Mouse (Mus musculus) spleen, adult 2 months (tissue): ENCODE measurements around the gene Zc3h12c. TPM values are rescaled to one million over a fixed set of nuclear protein-coding genes. Genes with fewer than 3 reads are reported as not detected.

Experiments
- DNase-seq, 2 experiments: peaks; one replicate each; pipeline versions ENCODE4 v3.0.0 to v3.0.0-alpha.2; 2012 to 2021; ENCODE audit warnings: low spot score in 2 of 2, low read depth in 1 of 2
- H3K27ac ChIP-seq: fragments of 200-500 bp; 2 replicates; pipeline ENCODE4 v1.5.1; 2012; ENCODE audit warnings: low read length, inconsistent platforms; ENCODE audit not compliant: insufficient read depth
- H3K27me3 ChIP-seq: fragments of 200-500 bp; 2 replicates; pipeline ENCODE4 v1.6.1; 2012; ENCODE audit warnings: mild to moderate bottlenecking, moderate library complexity, low read length, inconsistent platforms; ENCODE audit not compliant: control insufficient read depth, insufficient read depth
- H3K36me3 ChIP-seq: fragments of 200-500 bp; 2 replicates; pipeline ENCODE4 v1.6.1; 2012; ENCODE audit warnings: mild to moderate bottlenecking, low read length, inconsistent platforms; ENCODE audit not compliant: control insufficient read depth, insufficient read depth
- H3K4me1 ChIP-seq: fragments of 200-500 bp; 2 replicates; pipeline ENCODE4 v1.6.1; 2011; ENCODE audit warnings: inconsistent platforms; ENCODE audit not compliant: control insufficient read depth, insufficient read depth, insufficient read length
- H3K4me3 ChIP-seq: fragments of 200-500 bp; 2 replicates; pipeline ENCODE4 v1.5.1; 2011; ENCODE audit warnings: mild to moderate bottlenecking, inconsistent platforms; ENCODE audit not compliant: insufficient read depth, insufficient read length; ENCODE audit errors: extremely low read depth
- CTCF ChIP-seq: fragments of 200-500 bp; IDR thresholded peaks from 2 replicates; pipeline ENCODE4 v1.5.1; 2011; ENCODE audit warnings: mild to moderate bottlenecking, inconsistent platforms; ENCODE audit not compliant: insufficient read depth, insufficient read length, insufficient replicate concordance; ENCODE audit errors: extremely low read depth
- POLR2A ChIP-seq: fragments of 200-500 bp; IDR thresholded peaks from 2 replicates; pipeline ENCODE4 v1.6.1; 2011; ENCODE audit warnings: low read depth, low read length, inconsistent platforms
- WGBS: fragments of 180-500 bp; shearing (Covaris S2); methylation state at CpG from one replicate; pipeline ENCODE4 v1.1.7; 2018; 5-methylcytosine and 5-hydroxymethylcytosine counted together
- polyA plus RNA-seq: library from polyadenylated mRNA; depleted of rRNA; stranded (reverse); fragments of >200 nt; gene quantifications from 2 replicates; pipeline ENCODE4 v1.2.3, GENCODE M21; 2012

Gene Zc3h12c
- polyA plus RNA-seq, 1 experiment, result 1.4 TPM

- no peak for DNase-seq
- Histone ChIP-seq H3K36me3 (peaks cover 1% of the 10 kb centered on the region; the same call in 1 of the 2 replicates), H3K4me3 (no peak overlapping the region), H3K4me1 (no peaks in the 10 kb centered on the region), H3K27ac (no peak overlapping the region), H3K27me3 (no peaks in the 10 kb centered on the region)
- 30% methylated on average over 3 of the region's 3 CpGs for WGBS
- TF ChIP-seq POLR2A (no peak), CTCF (no peak)
Measured at GRCm38 (mm10) chr9:52095666-52096065, 72.7 kb downstream of the Zc3h12c start.

DNA sequence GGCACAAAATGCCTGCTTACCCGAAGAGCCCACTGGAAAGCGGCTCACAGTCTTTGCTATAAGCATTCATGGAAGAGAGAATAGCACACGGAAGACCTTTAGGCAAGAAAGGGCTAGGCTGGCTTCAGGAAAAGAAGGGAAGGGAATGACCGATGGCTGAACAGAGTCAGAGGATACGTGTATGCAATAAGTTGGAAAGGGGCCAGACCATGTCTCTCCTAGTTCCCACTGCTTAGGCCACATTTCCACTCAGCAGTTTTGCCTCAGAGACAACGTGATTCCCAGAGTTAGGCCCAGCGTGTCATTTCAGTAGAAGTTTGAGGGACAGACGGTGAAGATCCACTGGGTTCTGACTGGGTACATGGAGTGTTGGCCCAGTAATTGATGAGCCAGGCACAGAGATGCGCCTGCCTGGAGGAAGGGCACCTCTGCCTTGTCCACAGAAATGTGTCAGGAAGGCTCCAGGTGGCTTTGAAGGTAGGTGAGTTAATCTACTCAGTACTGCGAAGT lies 73.8 kb downstream of the Zc3h12c start:
- Histone ChIP-seq H3K27ac (no peak overlapping the region), H3K36me3 (peaks cover 1% of the 10 kb centered on the region; the same call in 1 of the 2 replicates), H3K4me1 (no peaks in the 10 kb centered on the region), H3K4me3 (no peak overlapping the region), H3K27me3 (no peaks in the 10 kb centered on the region)
- DNase-seq, result no peak
- WGBS, result 85% methylated on average over 10 of the region's 10 CpGs
- TF ChIP-seq POLR2A (no peak), CTCF (no peak)

DNA sequence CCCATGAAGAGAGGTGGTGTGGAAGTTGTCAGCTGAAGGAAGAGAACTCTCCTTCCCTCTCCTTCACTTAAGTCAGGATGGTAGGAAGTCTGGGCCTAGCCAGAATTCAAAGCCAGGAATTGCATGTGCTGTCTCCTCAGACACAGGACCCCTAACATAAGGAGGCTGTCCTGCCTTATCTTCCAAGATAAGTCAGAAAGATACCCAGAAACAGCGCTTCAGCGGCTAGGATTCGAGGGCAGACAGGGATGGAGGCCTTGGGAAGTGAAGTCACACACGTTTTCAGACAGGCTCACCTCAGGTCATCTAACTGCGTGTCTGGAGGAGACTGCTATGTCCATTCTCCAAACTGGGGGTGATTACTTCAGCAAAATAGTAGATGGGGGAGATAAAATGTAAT lies 74.4 kb downstream of the Zc3h12c start:
- Histone ChIP-seq H3K36me3 (peaks cover 1% of the 10 kb centered on the region; the same call in 1 of the 2 replicates), H3K27ac (no peak overlapping the region), H3K27me3 (no peaks in the 10 kb centered on the region), H3K4me1 (no peaks in the 10 kb centered on the region), H3K4me3 (no peak overlapping the region)
- WGBS, result 90% methylated on average over 5 of the region's 5 CpGs
- DNase-seq, result no peak
- no peak for TF ChIP-seq POLR2A
- no peak for TF ChIP-seq CTCF

DNA sequence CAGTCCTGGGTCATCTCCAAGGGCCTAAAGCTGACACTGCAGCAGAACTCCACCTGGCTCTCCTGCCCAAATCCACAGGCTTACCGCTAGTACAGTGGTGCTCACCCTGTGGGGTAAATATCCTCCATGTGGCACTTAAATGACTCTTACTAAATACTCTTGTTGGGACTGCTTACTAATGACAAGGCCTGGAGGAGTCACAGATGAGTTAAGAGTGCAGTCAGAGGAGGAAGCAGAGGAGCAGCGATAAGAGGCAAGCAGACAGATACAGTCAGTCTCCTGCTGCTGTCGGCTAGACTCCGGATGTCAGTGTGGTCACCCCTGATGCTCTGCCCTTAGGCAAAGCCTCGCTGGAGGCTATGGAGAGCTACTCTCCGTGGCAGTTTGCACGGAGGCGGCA lies 75.3 kb downstream of the Zc3h12c start:
- DNase-seq, result no peak
- H3K36me3 ChIP-seq, result peaks cover 5% of the 10 kb centered on the region; the same call in 1 of the 2 replicates
- 68% methylated on average over 8 of the region's 8 CpGs for WGBS
- H3K27ac ChIP-seq, result no peak overlapping the region
- no peaks in the 10 kb centered on the region for H3K4me1 ChIP-seq
- H3K4me3 ChIP-seq, result no peak overlapping the region
- TF ChIP-seq POLR2A (no peak), CTCF (no peak)
- H3K27me3 ChIP-seq, result no peaks in the 10 kb centered on the region

DNA sequence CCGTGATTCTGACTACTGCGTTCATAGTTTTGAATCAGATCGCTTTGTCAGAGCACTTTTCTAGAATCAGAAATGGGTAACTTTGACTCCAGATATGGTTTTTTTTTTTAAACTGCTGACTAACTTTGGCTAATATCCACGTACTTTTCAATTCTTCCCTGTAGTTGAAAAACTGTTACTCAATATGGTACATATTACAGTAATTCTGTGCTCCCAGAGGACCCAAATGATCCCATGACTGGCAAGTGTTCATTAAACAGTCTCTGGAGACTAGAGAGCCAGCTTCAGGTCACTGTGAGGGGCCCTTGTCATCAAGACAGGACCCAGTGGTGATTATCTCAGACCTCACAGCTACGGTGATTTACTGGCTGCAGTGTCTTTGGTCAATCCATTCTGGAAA lies 76.1 kb downstream of the Zc3h12c start:
- Histone ChIP-seq H3K4me1 (no peaks in the 10 kb centered on the region), H3K4me3 (no peak overlapping the region), H3K36me3 (peaks cover 7% of the 10 kb centered on the region; the same call in 1 of the 2 replicates), H3K27me3 (no peaks in the 10 kb centered on the region), H3K27ac (no peak overlapping the region)
- TF ChIP-seq CTCF, result no peak
- TF ChIP-seq POLR2A, result no peak
- 92% methylated on average over 5 of the region's 5 CpGs for whole genome bisulfite sequencing
- no peak for DNase-seq

- 91% methylated on average over 9 of the region's 9 CpGs for WGBS
Measured at GRCm38 (mm10) chr9:52091752-52092151, 76.6 kb downstream of the Zc3h12c start.

DNA sequence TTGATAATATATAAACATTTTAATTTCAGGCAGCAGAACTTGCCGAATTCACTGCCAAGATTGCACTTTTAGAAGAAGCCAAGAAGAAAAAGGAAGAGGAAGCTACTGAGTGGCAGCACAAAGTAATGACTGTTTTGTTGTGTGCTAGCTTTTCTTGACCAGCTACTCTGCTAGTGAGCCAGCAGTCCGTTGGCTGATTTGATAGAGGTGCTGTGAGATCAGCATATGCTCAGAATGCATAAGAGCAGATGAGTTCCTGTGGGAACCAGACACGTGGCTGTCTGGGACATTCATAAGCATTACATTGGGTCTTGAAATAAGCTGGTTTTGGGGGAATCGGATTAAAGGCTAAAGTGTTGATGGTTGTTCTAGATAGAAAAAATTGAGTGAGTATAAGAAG lies 86.0 kb downstream of the Zc3h12c start:
- no peak overlapping the region for H3K27ac ChIP-seq
- H3K36me3 ChIP-seq, result peaks cover 30% of the 10 kb centered on the region
- no peaks in the 10 kb centered on the region for H3K27me3 ChIP-seq
- H3K4me3 ChIP-seq, result no peak overlapping the region
- DNase-seq, result no peak
- H3K4me1 ChIP-seq, result no peaks in the 10 kb centered on the region
- WGBS, result 61% methylated on average over 4 of the region's 4 CpGs
- TF ChIP-seq CTCF, result no peak
- no peak for TF ChIP-seq POLR2A

More at GRCm38 (mm10) chr9:52091752-52092151, 76.6 kb downstream of the Zc3h12c start:
- Histone ChIP-seq H3K27ac (no peak overlapping the region), H3K36me3 (peaks cover 12% of the 10 kb centered on the region; the same call in 1 of the 2 replicates), H3K4me1 (no peaks in the 10 kb centered on the region), H3K4me3 (no peak overlapping the region), H3K27me3 (no peaks in the 10 kb centered on the region)
- DNase-seq, result no peak
- no peak for TF ChIP-seq POLR2A
- TF ChIP-seq CTCF, result no peak

DNA sequence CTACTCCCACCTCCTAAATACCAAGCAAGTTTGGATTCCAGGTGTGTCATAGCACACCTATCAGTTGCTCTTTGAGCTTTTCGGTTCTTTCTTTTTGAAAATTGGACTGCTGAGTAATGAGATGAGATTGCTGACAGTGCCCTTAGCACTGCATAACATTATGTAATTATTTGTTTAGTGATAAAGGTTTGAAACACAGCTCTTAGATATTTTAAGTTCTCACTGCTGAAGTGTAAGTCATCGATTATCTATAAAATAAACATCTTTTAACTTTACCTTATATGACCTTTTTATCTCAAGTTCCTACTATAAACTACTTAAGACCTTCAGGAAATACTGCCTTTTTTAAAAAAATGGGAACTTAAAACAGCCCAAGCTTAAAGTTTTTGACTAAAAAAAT lies 86.4 kb downstream of the Zc3h12c start:
- Histone ChIP-seq H3K27ac (no peak overlapping the region), H3K4me1 (no peaks in the 10 kb centered on the region), H3K36me3 (peaks cover 26% of the 10 kb centered on the region), H3K27me3 (no peaks in the 10 kb centered on the region), H3K4me3 (no peak overlapping the region)
- TF ChIP-seq CTCF (no peak), POLR2A (no peak)
- WGBS, result 78% methylated on average over 2 of the region's 2 CpGs
- DNase-seq, result no peak
